Mouse (Mus musculus) erythroblast, embryonic 14.5 days (primary cell): ENCODE measurements around the gene L3hypdh. TPM values are rescaled to one million over a fixed set of nuclear protein-coding genes. Genes with fewer than 3 reads are reported as not detected.

Source experiments
- H3K27me3 ChIP-seq: 2 replicates; pipeline ENCODE4 v1.6.1; 2012; ENCODE audit warnings: inconsistent platforms; ENCODE audit not compliant: control insufficient read depth
- H3K36me3 ChIP-seq: 2 replicates; pipeline ENCODE4 v1.6.1; 2012; ENCODE audit warnings: mild to moderate bottlenecking, inconsistent platforms; ENCODE audit not compliant: control insufficient read depth
- H3K4me1 ChIP-seq: 2 replicates; pipeline ENCODE4 v1.6.1; 2012; ENCODE audit warnings: inconsistent platforms; ENCODE audit not compliant: control insufficient read depth
- H3K4me3 ChIP-seq: replicated peaks from 2 replicates; pipeline ENCODE3; 2012; ENCODE audit warnings: moderate library complexity, mild to moderate bottlenecking, inconsistent platforms
- H3K9me3 ChIP-seq: 2 replicates; pipeline ENCODE4 v1.6.1; 2012; ENCODE audit warnings: low read length, inconsistent platforms, mixed read lengths; ENCODE audit not compliant: control insufficient read depth
- GATA1 ChIP-seq: IDR thresholded peaks from 2 replicates; pipeline ENCODE4 v1.6.1; 2012; ENCODE audit warnings: low read length, inconsistent platforms, mixed read lengths
- TAL1 ChIP-seq: IDR thresholded peaks from 3 replicates; pipeline ENCODE4 v1.6.1; 2012; ENCODE audit warnings: low read length, inconsistent platforms, mixed read lengths
- polyA plus RNA-seq: library from polyadenylated mRNA; stranded (reverse); fragments of >175 nt; gene quantifications from 2 replicates; pipeline ENCODE4 v1.2.3, GENCODE M21; 2012

Gene L3hypdh
- not detected in 2 replicates for polyA plus RNA-seq

DNA sequence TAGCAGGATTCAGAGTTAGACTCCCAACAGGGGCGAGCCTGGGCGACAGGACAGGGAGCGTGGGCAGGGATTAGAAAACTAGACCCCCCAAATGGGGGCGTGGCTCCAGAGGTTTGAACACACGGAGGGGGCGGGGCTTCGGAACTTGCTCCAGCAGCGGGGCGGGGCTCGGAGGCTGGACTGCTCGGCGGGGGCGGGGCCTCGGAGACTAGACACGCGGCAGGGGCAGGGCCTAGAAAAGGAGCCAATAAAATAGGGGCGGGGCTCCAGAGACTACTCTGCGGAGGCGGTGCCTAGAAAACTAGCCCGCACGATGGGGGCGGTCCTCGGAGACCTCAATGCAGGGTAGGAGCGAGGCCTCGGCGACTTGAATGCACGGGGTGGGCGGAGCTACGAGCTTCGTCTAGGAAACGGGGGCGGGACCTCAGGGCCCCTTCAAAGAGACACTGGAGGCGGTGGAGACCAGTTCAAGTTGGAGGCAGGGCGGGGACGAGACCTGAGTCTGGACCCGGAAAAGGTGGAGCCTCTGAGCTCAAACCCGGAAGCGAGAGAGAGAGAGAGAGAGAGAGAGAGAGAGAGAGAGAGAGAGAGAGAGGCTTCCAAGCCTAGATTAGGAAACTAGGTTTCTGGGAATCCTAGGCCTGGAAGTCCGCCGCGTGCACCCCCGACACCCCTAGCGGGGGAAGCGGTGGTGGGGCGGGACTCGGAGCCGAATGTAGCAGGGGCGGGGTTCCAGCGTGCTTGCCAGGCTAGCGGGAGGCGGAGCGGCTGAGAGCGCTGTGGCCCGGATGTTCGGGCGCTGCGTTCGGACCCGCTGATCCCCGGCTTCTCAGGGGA is at the start of gene L3hypdh, which contains the start of gene Jkamp:
Gene L3hypdh (minus strand): TSS at position 111 of the 837 bp plus-strand sequence.
Gene Jkamp (plus strand): TSS at position 261 of the 837 bp plus-strand sequence.
- Histone ChIP-seq H3K27me3 (peaks cover 34% of the 10 kb centered on the region), H3K4me3 (peak within 1 kb of the TSS; percentile 82), H3K36me3 (peaks cover 2% of the 10 kb centered on the region; the same call in 1 of the 2 replicates), H3K9me3 (no peaks in the 10 kb centered on the region), H3K4me1 (peaks cover 27% of the 10 kb centered on the region)
- TF ChIP-seq TAL1 (no peak), GATA1 (no peak)

DNA sequence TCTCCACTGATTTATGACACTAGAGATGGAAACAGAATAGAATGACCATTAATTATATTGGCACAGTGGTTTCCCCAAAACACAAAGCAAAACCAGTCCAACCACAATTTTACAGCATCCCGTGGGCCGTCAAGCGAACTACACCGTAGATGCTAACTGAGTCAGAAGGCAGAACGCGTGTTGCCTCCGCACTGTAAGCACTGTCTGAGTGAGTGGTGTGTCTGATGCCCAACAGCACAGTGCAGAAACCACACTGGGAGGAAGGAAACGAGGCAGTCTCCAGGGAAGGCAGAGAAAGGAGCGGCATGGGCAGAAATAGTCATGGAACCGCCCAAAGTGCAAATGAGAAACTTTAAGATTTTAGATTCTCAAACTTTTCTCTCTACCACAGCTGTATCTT is 44.0 kb upstream of the L3hypdh start:
- Histone ChIP-seq H3K9me3 (peaks cover 4% of the 10 kb centered on the region), H3K27me3 (no peaks in the 10 kb centered on the region), H3K36me3 (no peaks in the 10 kb centered on the region), H3K4me3 (no peak overlapping the region), H3K4me1 (no peaks in the 10 kb centered on the region)
- no peak for TF ChIP-seq TAL1
- TF ChIP-seq GATA1: no peak

DNA sequence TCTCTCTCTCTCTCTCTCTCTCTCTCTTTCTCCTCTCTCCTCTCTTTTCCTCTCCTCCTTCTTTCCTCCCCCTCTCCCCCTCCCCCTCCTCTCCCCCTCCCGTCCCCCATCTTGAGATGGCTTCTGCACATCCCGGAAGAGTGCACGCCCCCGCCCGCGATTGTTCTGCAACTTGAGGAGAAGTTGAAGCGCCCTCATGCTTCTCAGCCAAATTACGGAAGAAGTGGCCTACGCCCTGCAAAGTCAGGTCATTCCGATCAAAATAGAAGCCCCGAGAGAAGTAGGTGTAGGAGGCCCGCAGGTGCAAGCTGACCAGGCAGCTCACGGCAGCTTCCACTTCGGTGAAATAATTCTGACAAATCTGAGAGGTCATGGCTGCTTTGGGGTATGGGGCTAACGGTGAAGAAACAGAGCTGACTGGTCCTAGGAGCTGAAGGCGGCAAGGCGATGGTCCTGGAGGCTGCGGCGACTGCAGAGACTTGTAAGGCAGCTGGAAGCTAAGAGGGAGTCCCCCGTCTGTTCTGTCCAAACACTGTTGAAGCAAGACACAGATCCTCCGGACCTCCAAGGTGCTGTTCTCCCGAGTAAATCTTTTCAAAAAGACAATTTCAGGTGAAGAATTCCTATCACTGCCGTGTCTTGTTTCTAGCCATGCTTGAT is 30.6 kb upstream of the L3hypdh start:
- H3K4me3 ChIP-seq: no peak overlapping the region
- H3K27me3 ChIP-seq: no peaks in the 10 kb centered on the region
- TF ChIP-seq GATA1 (no peak), TAL1 (no peak)
- H3K36me3 ChIP-seq: no peaks in the 10 kb centered on the region
- no peaks in the 10 kb centered on the region for H3K9me3 ChIP-seq
- no peaks in the 10 kb centered on the region for H3K4me1 ChIP-seq

DNA sequence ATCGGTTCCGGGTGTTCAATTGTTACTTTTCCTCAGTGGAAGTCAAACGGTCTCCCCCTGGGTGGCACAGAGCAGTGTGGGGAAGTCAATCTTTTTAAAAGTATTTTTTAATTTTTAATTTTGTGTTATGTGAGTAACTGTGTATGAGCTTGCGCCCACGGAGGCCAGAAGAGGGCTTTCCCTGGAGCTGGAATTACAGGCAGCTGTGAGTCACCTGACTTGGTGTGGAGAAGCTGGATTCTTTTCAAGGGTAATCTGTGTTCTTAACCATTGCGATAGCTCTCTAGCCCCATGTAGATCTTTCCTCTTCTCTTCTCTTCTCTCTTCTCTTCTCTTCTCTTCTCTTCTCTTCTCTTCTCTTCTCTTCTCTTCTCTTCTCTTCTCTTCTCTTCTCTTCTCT is 29.9 kb upstream of the L3hypdh start:
- no peak for TF ChIP-seq GATA1
- no peak for TF ChIP-seq TAL1
- Histone ChIP-seq H3K4me3 (no peak overlapping the region), H3K9me3 (no peaks in the 10 kb centered on the region), H3K27me3 (no peaks in the 10 kb centered on the region), H3K36me3 (no peaks in the 10 kb centered on the region), H3K4me1 (no peaks in the 10 kb centered on the region)

DNA sequence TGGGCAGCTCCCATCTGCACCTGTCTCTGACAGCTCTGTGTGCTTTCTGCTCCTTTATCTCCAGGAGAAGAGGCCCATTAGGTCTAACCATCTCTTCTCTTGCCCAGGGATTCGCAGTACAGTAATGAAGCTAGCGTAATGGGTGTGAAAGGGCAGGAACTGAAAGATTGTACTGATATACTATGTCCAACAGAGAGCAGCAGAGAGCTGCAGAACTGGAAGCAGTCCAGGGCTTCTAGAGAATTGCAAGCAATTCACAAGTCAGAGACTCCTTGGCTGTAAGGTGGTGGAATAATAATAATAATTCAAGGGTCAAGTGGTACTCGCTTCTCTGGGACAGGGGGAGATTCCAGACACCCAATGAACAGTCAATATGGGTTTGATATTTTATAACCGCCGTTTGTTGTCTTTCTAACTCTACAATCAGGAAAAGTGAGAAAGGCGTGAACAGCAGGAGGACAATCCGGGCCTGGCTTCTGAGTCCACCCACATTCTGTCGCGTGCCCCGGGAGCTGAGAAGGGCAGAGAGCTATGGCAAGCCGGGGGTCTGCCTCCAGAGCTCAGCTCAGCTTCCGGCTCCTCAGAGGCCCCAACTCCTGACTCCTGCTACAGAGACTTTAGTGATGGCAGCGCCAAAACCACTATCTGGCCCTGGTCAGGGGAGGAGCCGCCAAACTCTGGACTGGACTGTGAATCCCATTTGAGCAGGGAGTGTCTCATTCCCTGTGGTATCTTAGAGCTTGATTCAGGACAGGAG is 19.5 kb upstream of the L3hypdh start:
- H3K36me3 ChIP-seq: peaks cover 2% of the 10 kb centered on the region
- H3K4me1 ChIP-seq: no peaks in the 10 kb centered on the region
- H3K9me3 ChIP-seq: no peaks in the 10 kb centered on the region
- H3K27me3 ChIP-seq: no peaks in the 10 kb centered on the region
- H3K4me3 ChIP-seq: no peak overlapping the region
- no peak for TF ChIP-seq TAL1
- TF ChIP-seq GATA1: no peak

DNA sequence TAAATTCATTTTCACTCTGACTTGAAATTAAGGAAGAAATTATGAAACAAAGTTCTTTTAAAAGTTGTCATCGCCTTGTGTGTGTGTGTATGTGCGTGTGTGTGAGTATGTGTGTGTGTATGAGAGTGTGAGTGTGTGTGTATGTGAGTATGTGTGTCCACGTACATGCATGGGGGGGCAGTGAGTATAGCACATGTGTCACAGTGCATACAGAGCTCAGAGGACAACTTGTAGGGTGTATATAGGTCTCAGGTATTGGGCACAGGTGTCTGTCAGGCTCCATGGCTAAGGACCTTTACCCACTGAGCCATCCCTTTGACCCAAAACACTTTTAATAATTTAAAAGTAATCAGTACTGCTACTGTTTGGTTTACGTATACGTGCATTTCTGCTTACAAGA is 18.8 kb upstream of the L3hypdh start:
- no peak for TF ChIP-seq TAL1
- no peak for TF ChIP-seq GATA1
- H3K9me3 ChIP-seq: no peaks in the 10 kb centered on the region
- H3K4me1 ChIP-seq: no peaks in the 10 kb centered on the region
- no peak overlapping the region for H3K4me3 ChIP-seq
- peaks cover 2% of the 10 kb centered on the region for H3K36me3 ChIP-seq
- no peaks in the 10 kb centered on the region for H3K27me3 ChIP-seq

DNA sequence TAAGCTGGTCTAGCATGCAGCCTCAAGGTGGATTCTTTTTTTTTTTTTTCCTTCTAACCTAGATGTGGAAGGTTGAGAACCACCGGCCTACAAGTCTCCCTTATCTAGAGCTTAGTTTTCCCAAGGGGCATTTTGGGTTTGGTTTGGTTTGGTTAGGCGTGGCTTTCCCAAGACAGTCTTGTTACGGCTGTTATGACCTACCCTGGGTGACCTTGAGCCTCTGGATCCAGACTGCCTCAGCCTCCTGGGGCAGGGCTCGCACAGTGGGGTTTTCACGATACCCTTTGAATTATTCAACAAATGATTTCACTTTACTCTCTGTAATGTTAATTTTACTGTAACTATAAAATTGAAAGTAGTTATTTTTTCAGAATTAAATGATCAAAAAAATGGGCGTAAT is 17.5 kb upstream of the L3hypdh start:
- no peaks in the 10 kb centered on the region for H3K4me1 ChIP-seq
- no peak overlapping the region for H3K4me3 ChIP-seq
- no peaks in the 10 kb centered on the region for H3K9me3 ChIP-seq
- H3K36me3 ChIP-seq: peaks cover 5% of the 10 kb centered on the region
- H3K27me3 ChIP-seq: no peaks in the 10 kb centered on the region
- TF ChIP-seq GATA1 (no peak), TAL1 (no peak)

DNA sequence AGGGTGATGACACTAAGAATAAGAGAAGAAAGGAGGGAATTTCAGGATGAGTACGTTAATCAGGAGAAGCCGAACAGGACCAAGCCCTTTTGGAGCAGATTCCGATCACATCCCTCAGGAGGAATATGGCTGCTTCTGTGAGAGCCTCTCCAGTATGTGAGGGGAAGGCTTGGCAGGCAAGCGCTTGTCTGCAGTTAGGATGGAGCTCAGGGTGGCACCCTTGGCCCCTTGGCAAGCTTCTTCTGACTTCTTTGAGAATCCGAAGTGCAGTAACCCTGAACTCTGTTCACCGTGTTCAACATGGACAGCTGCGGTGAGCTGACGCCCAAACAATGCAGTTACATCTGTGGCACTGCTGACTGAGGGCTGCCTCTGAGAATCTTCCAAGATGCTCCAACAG is 11.7 kb upstream of the L3hypdh start:
- H3K27me3 ChIP-seq: no peaks in the 10 kb centered on the region
- H3K4me3 ChIP-seq: no peak overlapping the region
- H3K9me3 ChIP-seq: no peaks in the 10 kb centered on the region
- H3K36me3 ChIP-seq: peaks cover 51% of the 10 kb centered on the region
- no peak for TF ChIP-seq GATA1
- TF ChIP-seq TAL1: no peak
- H3K4me1 ChIP-seq: no peaks in the 10 kb centered on the region

DNA sequence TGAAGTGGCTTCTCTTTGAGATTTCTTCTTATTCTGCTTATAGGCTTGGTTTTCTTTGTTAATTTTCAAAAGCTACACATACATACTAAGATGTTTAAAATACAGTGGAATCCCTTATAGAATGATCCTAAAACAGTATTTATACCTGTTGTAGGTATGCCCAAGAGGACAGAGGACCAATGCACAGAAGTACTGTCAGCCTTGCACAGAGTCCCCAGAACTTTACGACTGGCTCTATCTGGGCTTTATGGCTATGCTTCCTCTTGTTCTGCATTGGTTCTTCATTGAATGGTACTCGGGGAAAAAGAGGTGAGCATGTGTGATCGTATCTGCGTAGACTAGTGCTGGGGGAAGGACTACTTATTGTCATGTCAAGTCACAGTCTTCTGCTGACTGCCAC is 4.6 kb upstream of the L3hypdh start:
- H3K4me3 ChIP-seq: no peak overlapping the region
- TF ChIP-seq GATA1 (no peak), TAL1 (no peak)
- no peaks in the 10 kb centered on the region for H3K9me3 ChIP-seq
- peaks cover 33% of the 10 kb centered on the region for H3K36me3 ChIP-seq
- peaks cover 5% of the 10 kb centered on the region for H3K27me3 ChIP-seq
- peaks cover 18% of the 10 kb centered on the region for H3K4me1 ChIP-seq
